Mouse (Mus musculus) limb, embryonic 10.5 days (tissue): ENCODE results near the gene Zfp57. TPM values are rescaled to one million over a fixed set of nuclear protein-coding genes. Genes with fewer than 3 reads are reported as not detected.

Source experiments
- DNase-seq: peaks from one replicate; pipeline ENCODE4 v3.0.0-alpha.2; 2017; ENCODE audit warnings: low spot score
- H3K27ac ChIP-seq: fragments of 300-500 bp; sonication (generic); 2 replicates; pipeline ENCODE4 v1.5.1; 2016; ENCODE audit warnings: mild to moderate bottlenecking
- H3K27me3 ChIP-seq: fragments of 300-500 bp; sonication (generic); 2 replicates; pipeline ENCODE4 v1.6.1; 2016; ENCODE audit warnings: low read depth, mild to moderate bottlenecking; ENCODE audit not compliant: poor library complexity, severe bottlenecking
- H3K36me3 ChIP-seq: fragments of 300-500 bp; sonication (generic); 2 replicates; pipeline ENCODE4 v1.6.1; 2016; ENCODE audit warnings: mild to moderate bottlenecking, moderate library complexity
- H3K4me1 ChIP-seq: fragments of 300-500 bp; sonication (generic); 2 replicates; pipeline ENCODE4 v1.6.1; 2016
- H3K4me3 ChIP-seq: fragments of 300-500 bp; sonication (generic); 2 replicates; pipeline ENCODE4 v1.5.1; 2016; ENCODE audit warnings: mild to moderate bottlenecking, moderate library complexity
- H3K9me3 ChIP-seq: fragments of 300-500 bp; sonication (generic); replicated peaks from 2 replicates; pipeline ENCODE4 v1.6.1; 2016; ENCODE audit warnings: mild to moderate bottlenecking
- WGBS: fragments of 180-500 bp; shearing (Covaris S2); methylation state at CpG from one replicate; pipeline ENCODE4 v1.1.7; 2016; 5-methylcytosine and 5-hydroxymethylcytosine counted together
- polyA plus RNA-seq: library from polyadenylated mRNA; unstranded; fragments of >200 nt; fragmentation: Nextera tagmentation; extraction: Ambion mirVana; gene quantifications from 2 replicates; pipeline ENCODE4 v1.2.1, GENCODE M21; 2016

Gene Zfp57
- polyA plus RNA-seq, 1 experiment from 2014 or later, result 92.6 TPM

DNA sequence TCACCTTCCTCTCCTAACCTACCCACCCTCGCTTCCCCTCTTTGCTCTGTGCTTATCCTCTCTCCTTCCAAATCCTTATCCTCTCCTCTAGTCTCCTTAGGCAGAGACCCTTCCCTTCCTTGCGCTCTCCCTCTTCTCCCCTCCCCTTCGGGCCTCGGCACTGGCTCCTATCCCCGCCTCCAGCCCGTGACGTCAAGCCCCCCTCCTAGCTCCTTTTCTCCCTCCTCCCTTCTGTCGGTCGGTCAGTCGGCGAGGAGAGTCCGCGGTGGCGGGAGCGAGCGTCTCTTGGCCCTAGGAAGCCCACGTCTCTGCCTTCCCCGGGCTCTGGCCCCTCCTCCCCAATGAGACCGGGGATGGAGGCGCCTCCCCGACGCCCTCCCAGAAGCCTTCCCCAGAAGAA lies 49.4 kb downstream of the Zfp57 start:
- DNase-seq, result peak; percentile 84
- H3K4me1 ChIP-seq, result peaks cover 43% of the 10 kb centered on the region
- H3K27ac ChIP-seq, result peak overlapping the region; percentile 81
- WGBS, result 2% methylated on average over 22 of the region's 22 CpGs
- no peaks in the 10 kb centered on the region for H3K9me3 ChIP-seq
- H3K4me3 ChIP-seq, result peak overlapping the region; percentile 64
- peaks cover 29% of the 10 kb centered on the region for H3K27me3 ChIP-seq
- peaks cover 23% of the 10 kb centered on the region for H3K36me3 ChIP-seq

DNA sequence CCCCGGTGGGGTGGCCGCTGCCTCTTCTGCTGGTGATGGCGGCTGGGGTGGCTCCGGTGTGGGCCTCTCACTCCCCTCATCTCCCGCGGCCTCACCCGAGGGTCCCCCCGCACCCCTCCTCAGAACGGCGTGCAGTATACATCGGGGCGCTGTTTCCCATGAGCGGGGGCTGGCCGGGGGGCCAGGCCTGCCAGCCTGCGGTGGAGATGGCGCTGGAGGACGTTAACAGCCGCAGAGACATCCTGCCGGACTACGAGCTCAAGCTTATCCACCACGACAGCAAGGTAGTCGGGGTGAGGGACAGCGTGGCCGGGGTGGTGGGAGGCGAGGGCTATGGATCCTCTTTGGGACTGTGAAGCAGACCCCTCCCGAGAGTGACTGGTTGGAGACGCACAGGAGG lies 49.9 kb downstream of the Zfp57 start:
- H3K4me1 ChIP-seq, result peaks cover 43% of the 10 kb centered on the region
- H3K4me3 ChIP-seq, result peak overlapping the region; percentile 64
- DNase-seq, result no peak
- H3K27ac ChIP-seq, result peak overlapping the region; percentile 81
- H3K27me3 ChIP-seq, result peaks cover 29% of the 10 kb centered on the region
- WGBS, result 2% methylated on average over 27 of the region's 27 CpGs
- peaks cover 28% of the 10 kb centered on the region for H3K36me3 ChIP-seq
- H3K9me3 ChIP-seq, result no peaks in the 10 kb centered on the region

DNA sequence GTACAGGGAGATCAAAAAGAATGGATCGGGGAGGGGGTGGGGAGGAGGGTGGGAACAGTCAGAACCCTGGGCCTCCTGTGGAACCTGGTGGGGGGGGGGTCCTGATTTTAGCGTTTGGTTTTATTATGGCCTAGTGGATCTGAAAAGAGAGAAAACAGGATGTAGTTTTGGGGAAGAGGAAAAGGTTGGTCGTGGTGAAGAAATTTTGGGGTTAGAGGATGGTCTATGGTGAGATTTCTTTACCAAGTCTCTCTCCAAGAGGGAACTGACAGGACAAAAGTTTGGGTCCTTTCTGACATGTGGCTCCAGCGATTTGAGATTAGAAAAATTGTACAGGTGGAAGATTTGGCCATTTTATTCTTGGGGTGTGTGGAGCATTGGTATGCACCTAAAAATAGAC lies 50.8 kb downstream of the Zfp57 start:
- Histone ChIP-seq H3K4me3 (no peak overlapping the region), H3K4me1 (peaks cover 43% of the 10 kb centered on the region)

DNA sequence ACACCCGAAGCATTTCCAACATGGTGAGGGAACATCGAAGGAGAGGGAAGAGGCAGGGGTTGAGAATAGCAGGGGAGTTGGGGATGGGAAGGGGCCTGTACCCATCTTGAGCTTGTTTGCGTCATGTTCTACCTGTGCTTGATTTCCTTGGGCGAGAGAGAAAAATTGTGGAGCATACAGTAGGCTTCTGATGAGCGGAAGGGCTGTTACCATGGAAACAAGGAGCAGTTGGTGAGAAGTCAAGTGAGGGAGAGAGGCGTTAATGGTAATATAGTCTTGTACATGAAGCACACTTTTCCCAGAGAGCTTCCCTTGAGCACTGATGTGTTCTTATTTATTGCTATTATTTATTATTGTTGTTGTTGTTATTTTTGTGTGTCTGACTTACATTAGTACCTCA lies 56.0 kb downstream of the Zfp57 start:
- Histone ChIP-seq H3K36me3 (peaks cover 86% of the 10 kb centered on the region), H3K4me1 (peaks cover 10% of the 10 kb centered on the region), H3K27me3 (no peaks in the 10 kb centered on the region), H3K9me3 (no peaks in the 10 kb centered on the region), H3K27ac (no peak overlapping the region), H3K4me3 (no peak overlapping the region)
- 93% methylated on average over 6 of the region's 6 CpGs for WGBS
- DNase-seq, result no peak

More for the DNA sequence above, 50.8 kb downstream of the Zfp57 start:
- Histone ChIP-seq H3K27ac (no peak overlapping the region), H3K36me3 (peaks cover 36% of the 10 kb centered on the region), H3K27me3 (peaks cover 29% of the 10 kb centered on the region), H3K9me3 (no peaks in the 10 kb centered on the region)
- DNase-seq, result no peak
- 52% methylated on average over 4 of the region's 4 CpGs for WGBS

Other genes starting within 250 kb of the Zfp57 start
- not detected in 2 replicates for gene H2-M10.5, start 228.3 kb upstream of the Zfp57 start, polyA plus RNA-seq
- not detected in 2 replicates for gene H2-M10.6, start 189.0 kb upstream of the Zfp57 start, polyA plus RNA-seq
- gene Trim26, start 164.0 kb upstream of the Zfp57 start, polyA plus RNA-seq, result 36.7 and 48.1 TPM in 2 replicates
- gene Trim15, start 134.0 kb upstream of the Zfp57 start, polyA plus RNA-seq, result 0.18 and 0.30 TPM in 2 replicates
- gene Trim10, start 131.6 kb upstream of the Zfp57 start, polyA plus RNA-seq, result 5.1 and 5.8 TPM in 2 replicates
- gene Trim40, start 111.0 kb upstream of the Zfp57 start, polyA plus RNA-seq, result not detected in 2 replicates
- gene Trim31, start 103.0 kb upstream of the Zfp57 start, polyA plus RNA-seq, result not detected in 2 replicates
- 0.13 and 0.45 TPM in 2 replicates for gene Rnf39, start 58.2 kb upstream of the Zfp57 start, polyA plus RNA-seq
- 152 and 174 TPM in 2 replicates for gene Ppp1r11, start 49.4 kb upstream of the Zfp57 start, polyA plus RNA-seq
- gene Znrd1, start 42.6 kb upstream of the Zfp57 start, polyA plus RNA-seq, result 107 and 114 TPM in 2 replicates
- gene Znrd1as, start 42.6 kb upstream of the Zfp57 start, polyA plus RNA-seq, result 8.9 and 9.5 TPM in 2 replicates
- gene 2410137M14Rik, start 19.9 kb upstream of the Zfp57 start, polyA plus RNA-seq, result not detected in 2 replicates
- gene H2-M5, start 11.6 kb upstream of the Zfp57 start, polyA plus RNA-seq, result 0.55 and 1.2 TPM in 2 replicates
- gene Mog, start 22.2 kb downstream of the Zfp57 start, polyA plus RNA-seq, result 0.08 and 0.20 TPM in 2 replicates
- 6.6 and 9.0 TPM in 2 replicates for gene Gabbr1, start 44.8 kb downstream of the Zfp57 start, polyA plus RNA-seq
- 0.06 TPM in 1 of 2 replicates, not detected in the other for gene Olfr90, start 87.3 kb downstream of the Zfp57 start, polyA plus RNA-seq
- 0.05 TPM in 1 of 2 replicates, not detected in the other for gene Olfr91, start 97.1 kb downstream of the Zfp57 start, polyA plus RNA-seq
- not detected in 2 replicates for gene Olfr92, start 118.9 kb downstream of the Zfp57 start, polyA plus RNA-seq
- not detected in 2 replicates for gene Olfr93, start 160.3 kb downstream of the Zfp57 start, polyA plus RNA-seq
- gene Ubd, start 192.7 kb downstream of the Zfp57 start, polyA plus RNA-seq, result not detected in 2 replicates
- not detected in 2 replicates for gene Olfr94, start 199.8 kb downstream of the Zfp57 start, polyA plus RNA-seq
- not detected in 2 replicates for gene Olfr95, start 212.0 kb downstream of the Zfp57 start, polyA plus RNA-seq
- not detected in 2 replicates for gene Olfr96, start 219.0 kb downstream of the Zfp57 start, polyA plus RNA-seq
- gene Olfr97, start 236.2 kb downstream of the Zfp57 start, polyA plus RNA-seq, result not detected in 2 replicates